Mouse (Mus musculus) forebrain, postnatal 0 days (tissue): ENCODE measurements around the gene Zic2. TPM values are rescaled to one million over a fixed set of nuclear protein-coding genes. Genes with fewer than 3 reads are reported as not detected.

Experiments
- ATAC-seq: fragments of 200-750 bp; cut with Nextera tagmentation; 2 replicates; pipeline ENCODE4 v1.8.0; 2017; ENCODE audit warnings: mild to moderate bottlenecking, moderate library complexity
- DNase-seq: peaks from one replicate; pipeline ENCODE4 v3.0.0-alpha.2; 2015
- H3K27ac ChIP-seq: fragments of 300-500 bp; sonication (generic); 2 replicates; pipeline ENCODE4 v1.5.1; 2014; ENCODE audit warnings: low read depth, mild to moderate bottlenecking, antibody characterized with exemption, low read length, moderate library complexity, mixed read lengths
- H3K27me3 ChIP-seq: fragments of 300-500 bp; sonication (generic); 2 replicates; pipeline ENCODE4 v1.6.1; 2014; ENCODE audit warnings: mild to moderate bottlenecking, low read length, mixed read lengths; ENCODE audit not compliant: insufficient read depth
- H3K36me3 ChIP-seq: fragments of 300-500 bp; sonication (generic); 2 replicates; pipeline ENCODE4 v1.6.1; 2014; ENCODE audit warnings: mild to moderate bottlenecking, moderate library complexity; ENCODE audit not compliant: insufficient read depth
- H3K4me1 ChIP-seq: fragments of 300-500 bp; sonication (generic); 2 replicates; pipeline ENCODE4 v1.6.1; 2014; ENCODE audit warnings: antibody characterized with exemption; ENCODE audit not compliant: insufficient read depth
- H3K4me2 ChIP-seq: fragments of 300-500 bp; sonication (generic); 2 replicates; pipeline ENCODE4 v1.6.1; 2014; ENCODE audit warnings: low read depth, mild to moderate bottlenecking, moderate library complexity
- H3K4me3 ChIP-seq: fragments of 300-500 bp; sonication (generic); 2 replicates; pipeline ENCODE4 v1.5.1; 2014; ENCODE audit warnings: low read depth, low read length, mixed read lengths
- H3K9ac ChIP-seq: fragments of 300-500 bp; sonication (generic); 2 replicates; pipeline ENCODE4 v1.6.1; 2014; ENCODE audit warnings: mild to moderate bottlenecking
- H3K9me3 ChIP-seq: fragments of 300-500 bp; sonication (generic); 2 replicates; pipeline ENCODE4 v1.6.1; 2016; ENCODE audit warnings: low read length
- CTCF ChIP-seq: sonication (generic); IDR thresholded peaks from 2 replicates; pipeline ENCODE4 v1.5.1; 2016; ENCODE audit warnings: antibody characterized with exemption, control low read depth, low read depth
- WGBS: fragments of 180-500 bp; shearing (Covaris S2); extraction: QIAGEN DNeasy Blood & Tissue Kit; methylation state at CpG from one replicate; pipeline ENCODE4 v1.1.7; 2014; 5-methylcytosine and 5-hydroxymethylcytosine counted together
- polyA plus RNA-seq: library from polyadenylated mRNA; unstranded; fragments of >200 nt; fragmentation: Nextera tagmentation; extraction: Ambion mirVana; gene quantifications from 2 replicates; pipeline ENCODE4 v1.2.1, GENCODE M21; 2015
- total RNA-seq: library from RNA; depleted of rRNA; stranded (reverse); fragments of >200 nt; gene quantifications from 2 replicates; pipeline ENCODE4 v1.2.3, GENCODE M21; 2014

Zic2 gene
- total and polyA plus RNA-seq, 2 experiments from 2014 or later = 16.3 to 105 TPM

GRCm38 (mm10) chr14:122449601-122450495 lies 25.4 kb upstream of the Zic2 start:
- DNase-seq (peak; percentile 35), ATAC-seq (no peak)
- Histone ChIP-seq H3K9me3 (no peaks in the 10 kb centered on the region), H3K27me3 (peaks cover 34% of the 10 kb centered on the region), H3K36me3 (no peaks in the 10 kb centered on the region), H3K27ac (peak overlapping the region; percentile 45), H3K4me1 (peaks cover 18% of the 10 kb centered on the region), H3K9ac (peak overlapping the region; percentile 35; the same call in 1 of the 2 replicates), H3K4me2 (peak overlapping the region; percentile 59), H3K4me3 (peak overlapping the region; percentile 24)
- WGBS = 5% methylated on average over 29 of the region's 29 CpGs
- 0 out of 2 replicates have a peak, but pooled peaks have one; percentile 2 for TF ChIP-seq CTCF

DNA sequence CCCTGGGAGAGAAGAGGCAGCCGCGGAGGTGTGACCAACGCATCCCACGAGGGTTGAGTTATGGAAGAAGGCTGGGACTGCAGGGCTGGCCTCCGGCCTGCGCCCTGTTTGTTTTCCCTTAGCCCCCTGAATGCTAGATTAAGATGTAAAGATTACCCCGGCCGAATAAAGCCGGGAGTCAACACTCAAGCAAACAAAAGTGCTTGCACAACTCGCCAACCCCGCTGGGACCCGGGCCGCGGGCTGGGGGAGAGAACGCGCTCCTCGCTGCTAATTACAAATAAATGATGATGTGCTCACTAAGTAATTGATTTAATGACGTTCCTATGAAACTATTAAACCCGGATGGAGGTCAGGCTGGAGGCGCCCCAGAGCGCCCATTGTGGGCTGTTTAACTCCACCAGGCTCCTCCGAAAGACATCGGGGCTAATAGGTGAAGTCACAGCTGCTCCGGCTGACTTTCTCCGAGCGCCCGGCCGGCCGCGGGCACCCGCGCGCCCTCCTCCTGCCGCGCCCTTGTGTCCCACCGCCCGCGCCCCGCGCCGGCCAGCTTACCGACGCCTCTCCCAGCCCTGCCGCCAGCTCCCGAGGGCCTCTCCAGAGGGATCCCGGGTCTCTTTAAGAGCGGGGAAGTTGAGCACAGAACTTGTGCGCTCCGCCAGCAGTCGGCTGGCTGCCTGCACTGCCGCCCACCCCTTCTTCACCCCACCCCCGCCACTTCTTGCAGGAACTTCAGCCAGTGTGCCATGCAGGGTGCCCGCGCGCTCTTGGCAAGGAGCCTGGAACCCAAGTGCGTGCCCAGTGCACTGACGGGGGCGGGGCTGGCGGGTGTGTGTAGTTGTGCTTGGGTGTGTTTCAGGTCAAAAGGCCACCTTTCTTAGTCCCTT lies 24.5 kb upstream of the Zic2 start, which contains the start of gene Gm5089:
Gene Gm5089, minus strand, starts transcription at position 620 of the 887 bp plus-strand sequence.
- Histone ChIP-seq H3K4me3 (peak within 1 kb of the TSS; percentile 24), H3K9me3 (no peaks in the 10 kb centered on the region), H3K4me2 (peak within 1 kb of the TSS; percentile 59), H3K4me1 (peaks cover 18% of the 10 kb centered on the region), H3K9ac (peak within 1 kb of the TSS; percentile 35; the same call in 1 of the 2 replicates), H3K27me3 (peaks cover 34% of the 10 kb centered on the region), H3K27ac (peak within 1 kb of the TSS; percentile 45), H3K36me3 (no peaks in the 10 kb centered on the region)
- peak; percentile 43 for DNase-seq
- WGBS = 2% methylated on average over 57 of the region's 59 CpGs
- no peak for TF ChIP-seq CTCF
- peak; percentile 58 for ATAC-seq

DNA sequence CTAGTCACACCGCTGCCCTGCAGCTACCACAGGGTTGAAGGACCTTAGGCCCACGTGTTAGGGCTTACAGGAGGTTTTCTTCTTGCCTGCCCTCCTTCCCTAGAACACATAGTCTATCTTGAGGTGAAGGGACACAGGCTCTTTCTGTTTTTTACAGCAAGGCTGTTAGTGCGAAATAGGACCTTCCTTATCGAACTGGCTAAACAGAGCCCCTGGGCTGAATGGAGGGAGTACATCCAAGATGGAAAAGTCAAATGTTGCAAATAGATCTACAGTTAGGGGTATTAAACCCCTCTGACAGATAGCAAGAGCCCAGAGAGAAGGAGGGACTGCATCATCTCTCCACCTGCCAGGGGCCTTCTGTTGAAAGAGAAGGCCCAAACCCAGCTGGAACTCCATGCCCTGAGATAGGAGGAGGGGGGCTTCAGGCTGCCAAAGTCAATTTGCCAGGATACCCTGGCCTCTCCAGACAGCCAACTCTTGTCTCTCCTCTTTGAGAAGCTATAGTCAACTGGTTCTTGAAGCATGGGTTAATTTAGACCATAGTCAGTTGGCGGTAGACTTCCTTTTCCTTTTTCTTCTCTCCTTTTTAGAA lies 23.6 kb upstream of the Zic2 start:
- TF ChIP-seq CTCF = no peak
- Histone ChIP-seq H3K4me1 (peaks cover 18% of the 10 kb centered on the region), H3K36me3 (no peaks in the 10 kb centered on the region), H3K9me3 (no peaks in the 10 kb centered on the region), H3K4me3 (no peak overlapping the region), H3K27me3 (peaks cover 34% of the 10 kb centered on the region), H3K27ac (no peak overlapping the region), H3K4me2 (0 out of 2 replicates have a peak overlapping the region, but pooled peaks have one; percentile 59), H3K9ac (no peak overlapping the region)
- no peak for ATAC-seq
- DNase-seq = peak; percentile 20
- WGBS = 67% methylated on average over 5 of the region's 5 CpGs

DNA sequence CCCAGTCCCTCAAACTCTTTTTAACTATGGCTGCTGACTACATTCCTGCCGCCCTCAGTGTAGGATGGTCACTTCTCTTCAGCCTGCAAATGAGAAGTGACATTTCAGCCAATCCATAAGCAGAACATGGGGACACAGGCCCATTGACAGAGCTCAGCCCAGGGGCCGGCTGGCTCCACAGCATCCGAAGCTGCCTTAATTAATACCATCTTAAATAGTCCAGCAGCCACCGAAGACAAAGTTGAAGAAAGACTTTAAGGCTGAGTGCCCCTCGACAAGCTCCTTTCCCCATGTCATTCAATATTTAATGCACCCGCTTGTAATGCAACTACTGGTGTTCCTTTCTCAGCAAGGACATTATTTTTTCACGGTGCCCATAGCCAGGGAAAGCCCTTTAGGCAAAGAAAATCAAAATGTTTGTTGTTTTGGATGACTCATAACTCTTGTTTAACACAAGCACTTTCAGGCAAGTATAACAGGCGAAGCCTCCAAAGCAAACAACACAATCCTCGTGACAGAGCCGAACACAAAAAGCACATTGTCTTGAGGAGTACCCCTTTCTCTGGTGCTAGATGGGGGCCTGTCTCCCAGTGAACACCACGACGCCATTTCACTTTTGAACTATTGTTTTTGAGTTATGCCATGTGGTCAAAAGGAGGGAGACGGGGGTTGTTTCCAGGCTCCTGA lies 22.4 kb upstream of the Zic2 start:
- Histone ChIP-seq H3K27ac (peak overlapping the region; percentile 64), H3K36me3 (no peaks in the 10 kb centered on the region), H3K9ac (no peak overlapping the region), H3K27me3 (peaks cover 34% of the 10 kb centered on the region), H3K4me1 (peaks cover 18% of the 10 kb centered on the region), H3K4me2 (peak overlapping the region; percentile 43), H3K4me3 (0 out of 2 replicates have a peak overlapping the region, but pooled peaks have one; percentile 21), H3K9me3 (no peaks in the 10 kb centered on the region)
- DNase-seq = peak; percentile 41
- 15% methylated on average over 13 of the region's 13 CpGs for WGBS
- TF ChIP-seq CTCF = no peak
- no peak for ATAC-seq

- H3K27me3 ChIP-seq = peaks cover 34% of the 10 kb centered on the region
- H3K27ac ChIP-seq = peak overlapping the region; percentile 64
- peak overlapping the region; percentile 43 for H3K4me2 ChIP-seq
- H3K4me3 ChIP-seq = peak overlapping the region; percentile 21; the same call in 1 of the 2 replicates
- WGBS = 2% methylated on average over 32 of the region's 32 CpGs
- no peak overlapping the region for H3K9ac ChIP-seq
- DNase-seq (peak; percentile 72), ATAC-seq (peak; percentile 70)
- peaks cover 18% of the 10 kb centered on the region for H3K4me1 ChIP-seq
- H3K36me3 ChIP-seq = no peaks in the 10 kb centered on the region
- peak; percentile 47 for TF ChIP-seq CTCF
- H3K9me3 ChIP-seq = no peaks in the 10 kb centered on the region
Measured at GRCm38 (mm10) chr14:122453388-122453995, 21.7 kb upstream of the Zic2 start.
